Mouse (Mus musculus) heart, adult 11 months (tissue): ENCODE data around the gene Slc16a4.

Source experiments
- DNase-seq: peaks from one replicate; pipeline ENCODE4 v3.0.0; 2022

The Slc16a4 gene

DNA sequence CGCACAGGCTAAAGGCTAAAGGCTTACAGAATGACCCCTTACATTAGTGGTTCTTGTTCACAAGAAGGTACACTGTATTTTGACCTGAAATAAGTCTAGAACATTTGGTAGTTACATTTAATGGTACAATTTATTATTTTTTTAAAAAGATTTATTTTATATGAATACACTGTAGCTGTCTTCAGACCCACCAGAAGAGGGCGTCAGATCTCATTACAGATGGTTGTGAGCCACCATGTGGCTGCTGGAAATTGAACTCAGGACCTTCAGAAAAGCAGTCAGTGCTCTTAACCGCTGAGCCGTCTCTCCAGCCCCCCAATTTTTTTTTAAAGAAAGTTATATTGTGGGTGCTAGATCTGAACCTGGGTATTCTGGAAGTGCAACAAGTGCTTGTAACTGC, 5.9 kb downstream of the Slc16a4 start:
- DNase-seq: peak; percentile 12

GRCm38 (mm10) chr3:107317338-107317737, 26.3 kb downstream of the Slc16a4 start:
- no peak for DNase-seq

DNA sequence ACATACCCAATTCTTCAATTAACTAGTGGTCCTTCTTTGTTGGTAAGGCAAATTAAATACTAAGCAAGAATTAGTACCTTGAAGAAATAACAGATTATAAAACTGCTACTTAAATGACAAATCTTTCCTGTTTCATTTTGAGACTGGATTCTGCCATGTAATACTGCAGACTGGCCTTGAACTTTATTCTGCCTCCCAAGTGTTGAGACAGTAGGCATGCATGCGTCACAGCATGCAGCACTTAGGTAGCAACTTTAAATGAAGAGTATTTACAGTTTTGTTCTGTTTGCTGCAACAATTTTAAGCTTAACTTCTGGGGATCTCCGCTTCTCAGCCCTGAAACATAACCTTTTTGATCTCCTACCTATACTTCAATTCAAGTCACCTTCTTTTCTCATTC, 30.1 kb downstream of the Slc16a4 start:
- DNase-seq: no peak

GRCm38 (mm10) chr3:107321776-107322175, 30.7 kb downstream of the Slc16a4 start:
- no peak for DNase-seq

GRCm38 (mm10) chr3:107326442-107326841, 35.4 kb downstream of the Slc16a4 start:
- no peak for DNase-seq

- peak; percentile 89 for DNase-seq
These were observed 39.7 kb downstream of the Slc16a4 start for GRCm38 (mm10) chr3:107330503-107331424.

GRCm38 (mm10) chr3:107331746-107332126, 40.7 kb downstream of the Slc16a4 start:
- no peak for DNase-seq

GRCm38 (mm10) chr3:107332127-107332959, 41.3 kb downstream of the Slc16a4 start:
- peak; percentile 96 for DNase-seq

DNA sequence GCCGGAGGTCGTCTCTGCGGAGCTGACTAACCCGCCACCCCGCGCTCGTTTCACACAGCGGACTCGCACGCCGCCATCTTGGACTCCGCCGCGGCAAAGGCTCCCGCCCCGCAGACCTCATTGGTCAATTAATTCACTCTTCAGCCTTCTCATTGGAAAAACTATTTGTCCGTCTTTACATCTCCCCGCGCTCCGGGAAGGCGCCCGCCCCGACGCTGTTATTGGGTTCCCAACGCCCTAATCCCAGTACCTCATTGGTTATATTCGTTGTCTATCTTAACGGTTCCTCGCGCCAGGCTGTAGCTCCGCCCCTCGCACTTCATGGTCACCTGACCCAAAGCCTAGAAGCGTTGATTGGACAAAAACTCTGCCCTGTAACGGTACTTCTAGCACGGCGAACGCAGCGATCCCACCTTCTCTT, 41.9 kb downstream of the Slc16a4 start:
- DNase-seq: peak; percentile 100

DNA sequence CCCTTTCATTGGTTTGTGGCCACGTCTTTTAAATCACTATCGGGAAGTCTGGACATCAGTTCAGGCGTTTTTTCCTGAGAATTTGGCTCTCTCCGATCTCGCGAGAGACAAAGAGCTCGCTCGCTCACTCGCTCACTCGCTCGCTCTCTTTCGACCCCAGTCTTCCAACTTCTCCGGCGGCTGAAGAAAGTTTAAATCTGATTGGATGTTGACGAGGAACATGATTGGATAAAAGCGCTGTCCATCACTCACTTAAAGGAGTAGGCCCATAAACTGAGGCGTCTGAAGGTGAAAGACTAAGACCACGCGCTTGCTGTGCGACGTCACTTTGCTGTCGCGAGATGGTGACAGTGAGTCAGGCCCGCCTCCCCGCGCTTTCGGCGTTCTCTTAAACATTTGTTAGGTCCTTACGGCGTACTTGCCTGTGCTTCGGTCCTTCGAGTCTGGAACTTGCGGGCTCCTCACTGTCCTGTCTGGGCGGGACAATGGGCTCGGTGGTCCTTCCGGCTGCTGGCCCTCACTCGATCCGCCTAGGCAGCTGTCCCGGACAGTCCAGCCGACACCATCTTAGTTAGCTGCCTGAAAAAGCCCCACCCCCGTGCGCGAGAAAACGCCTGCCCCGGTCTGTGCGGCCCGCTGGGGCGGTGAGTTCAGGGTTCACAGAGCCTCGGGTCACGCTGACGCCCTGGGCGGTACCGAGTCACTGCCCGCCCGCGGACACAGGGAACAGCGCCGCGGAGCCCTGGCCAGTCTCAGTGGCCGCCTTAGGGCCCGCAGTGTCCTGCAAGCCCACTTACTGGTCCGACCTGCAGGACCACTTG, 42.6 kb downstream of the Slc16a4 start, which contains the start of gene Rbm15:
Rbm15 (minus strand) TSS at position 293 of the 821 bp plus-strand sequence.
- DNase-seq: peak; percentile 100

DNA sequence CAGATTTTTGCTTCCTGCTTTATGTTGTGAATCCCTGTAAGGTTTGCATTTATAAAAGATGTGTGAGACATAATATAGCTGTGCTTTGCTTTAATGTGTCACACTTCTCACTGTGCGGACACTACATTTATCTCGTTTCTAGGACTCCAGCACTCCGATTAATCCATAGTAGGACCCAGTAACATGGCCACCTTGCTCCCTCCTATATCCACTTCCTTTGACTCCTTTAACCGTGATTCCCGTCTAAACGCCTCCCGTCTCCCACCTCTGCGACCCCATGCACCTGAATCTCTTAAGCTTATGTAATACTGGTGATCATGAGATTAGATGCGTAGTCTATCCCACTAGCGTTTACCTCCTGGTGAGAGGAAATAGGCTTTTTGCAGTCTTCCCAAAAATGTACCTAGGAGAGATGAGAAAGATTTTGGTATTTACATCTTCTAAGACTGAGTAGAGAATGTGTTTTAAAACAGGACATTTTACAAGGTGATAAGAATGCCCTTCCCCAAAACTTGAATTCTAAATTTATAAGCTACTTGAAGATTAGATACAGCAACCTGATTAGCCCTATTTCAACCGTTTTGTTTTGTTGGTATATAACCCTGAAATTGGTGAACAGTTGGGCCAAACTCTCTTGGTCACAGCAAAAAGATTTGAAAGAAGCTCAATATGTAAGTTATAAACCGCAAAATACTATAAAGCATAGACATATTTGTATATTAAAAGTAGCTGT, 43.3 kb downstream of the Slc16a4 start:
- no peak for DNase-seq

GRCm38 (mm10) chr3:107343971-107344370, 52.9 kb downstream of the Slc16a4 start:
- DNase-seq: peak; percentile 11

GRCm38 (mm10) chr3:107345033-107345725, 54.1 kb downstream of the Slc16a4 start:
- peak; percentile 61 for DNase-seq

GRCm38 (mm10) chr3:107349006-107349405, 58.0 kb downstream of the Slc16a4 start:
- DNase-seq: peak; percentile 87

GRCm38 (mm10) chr3:107351706-107352105, 60.7 kb downstream of the Slc16a4 start:
- DNase-seq: peak; percentile 61

- peak; percentile 55 for DNase-seq
These were observed 64.7 kb downstream of the Slc16a4 start for GRCm38 (mm10) chr3:107355618-107356260.

DNA sequence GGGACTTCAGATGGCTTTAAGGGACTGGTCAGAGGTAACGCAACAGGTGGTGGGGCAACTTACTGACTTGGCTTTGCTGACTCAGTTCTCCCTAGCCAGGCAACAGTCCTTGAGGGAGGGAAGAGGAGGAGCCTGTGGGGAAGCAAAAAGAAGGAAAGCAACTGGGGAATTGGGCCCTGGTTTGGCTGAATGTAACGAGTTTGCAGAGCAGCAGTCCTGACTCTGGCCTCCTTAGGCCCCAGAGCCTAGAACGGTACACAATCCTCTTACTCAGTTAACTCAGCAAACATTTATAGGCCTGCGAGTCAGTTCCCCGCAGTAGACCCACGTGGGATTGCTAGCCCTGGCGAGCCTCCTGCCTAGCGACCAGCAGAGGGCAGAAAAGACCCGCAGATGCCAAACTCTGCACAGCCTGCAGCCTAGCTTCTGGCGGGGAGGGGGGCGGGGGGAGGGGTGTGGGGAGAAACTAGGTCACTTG, 66.0 kb downstream of the Slc16a4 start:
- DNase-seq: peak; percentile 96

- peak; percentile 74 for DNase-seq
These were observed 66.7 kb downstream of the Slc16a4 start for GRCm38 (mm10) chr3:107357700-107358234.

DNA sequence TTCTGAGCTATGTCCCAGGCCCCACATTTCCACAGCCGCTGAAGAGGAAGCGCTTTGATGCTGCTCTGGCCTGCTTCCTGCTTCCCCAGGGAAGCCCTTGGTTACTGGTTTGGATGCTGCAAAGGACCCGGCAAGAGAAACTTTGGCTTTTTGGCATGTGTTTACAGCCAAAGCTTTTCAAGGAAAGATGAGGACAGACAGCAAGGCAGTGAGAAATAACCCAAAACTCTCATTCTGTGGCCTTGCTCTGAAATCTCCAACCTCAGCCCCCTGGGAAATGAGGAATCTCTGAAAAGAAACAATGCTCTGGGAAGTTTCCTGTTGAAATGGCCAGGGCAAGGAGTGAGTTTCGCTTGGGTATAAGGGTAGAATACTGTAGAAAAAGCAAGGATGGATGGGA, 69.3 kb downstream of the Slc16a4 start:
- DNase-seq: peak; percentile 93
